Mouse (Mus musculus): ENCODE measurements around the gene Inha.
A peak's percentile ranks its signal among the peaks of the same experiment; 100 is the strongest.

Gene Inha

GRCm38 (mm10) chr1:75521321-75522031, 14.6 kb downstream of the Inha start, which contains the start of gene Stk11ip:
TSS of gene Stk11ip (plus strand) at chr1:75521529.
- DNase-seq = peak; percentile 95

- no peak for DNase-seq
These were observed 17.8 kb downstream of the Inha start for GRCm38 (mm10) chr1:75524679-75525078.

- DNase-seq = no peak
These were observed 23.7 kb downstream of the Inha start for GRCm38 (mm10) chr1:75530546-75530945.

- no peak for DNase-seq
These were observed 25.6 kb downstream of the Inha start for GRCm38 (mm10) chr1:75532280-75533172.

GRCm38 (mm10) chr1:75533325-75534252, 26.7 kb downstream of the Inha start:
- DNase-seq = no peak

- no peak for DNase-seq
These were observed 30.7 kb downstream of the Inha start for GRCm38 (mm10) chr1:75537587-75537986.

GRCm38 (mm10) chr1:75538597-75539190, 31.8 kb downstream of the Inha start:
- no peak for DNase-seq

- peak; percentile 45 for DNase-seq
These were observed 34.6 kb downstream of the Inha start for GRCm38 (mm10) chr1:75541496-75541895.

GRCm38 (mm10) chr1:75544351-75544750, 37.5 kb downstream of the Inha start:
- no peak for DNase-seq

GRCm38 (mm10) chr1:75545965-75546956, 39.4 kb downstream of the Inha start, which contains the start of gene Slc4a3:
TSS of gene Slc4a3 (plus strand) at chr1:75546266.
- DNase-seq = peak; percentile 58

- no peak for DNase-seq
These were observed 40.5 kb downstream of the Inha start for GRCm38 (mm10) chr1:75547351-75547750.

- no peak for DNase-seq
These were observed 41.2 kb downstream of the Inha start for GRCm38 (mm10) chr1:75548083-75548482.

- DNase-seq = no peak
These were observed 42.0 kb downstream of the Inha start for GRCm38 (mm10) chr1:75548871-75549270.

- DNase-seq = no peak
These were observed 42.7 kb downstream of the Inha start for GRCm38 (mm10) chr1:75549289-75550279.

- DNase-seq = no peak
These were observed 43.7 kb downstream of the Inha start for GRCm38 (mm10) chr1:75550586-75550985.

GRCm38 (mm10) chr1:75555680-75556079, 48.8 kb downstream of the Inha start:
- no peak for DNase-seq

- no peak for DNase-seq
These were observed 49.4 kb downstream of the Inha start for GRCm38 (mm10) chr1:75556143-75556781.

GRCm38 (mm10) chr1:75557041-75557440, 50.2 kb downstream of the Inha start:
- DNase-seq = no peak

Data from kidney, adult 9 months (tissue).